Mouse (Mus musculus) testis, adult 2 months (tissue): ENCODE data around the gene P3h1.

ENCODE experiments used
- CTCF ChIP-seq: fragments of 200-500 bp; IDR thresholded peaks from 2 replicates; pipeline ENCODE4 v1.5.1; 2012; ENCODE audit warnings: low read depth, mild to moderate bottlenecking, inconsistent platforms, low read length, moderate library complexity; ENCODE audit not compliant: control insufficient read depth, insufficient read depth, insufficient replicate concordance
- POLR2A ChIP-seq: fragments of 200-500 bp; IDR thresholded peaks from 2 replicates; pipeline ENCODE4 v1.6.1; 2012; ENCODE audit warnings: low read depth, mild to moderate bottlenecking, inconsistent platforms, low read length, moderate library complexity; ENCODE audit not compliant: control insufficient read depth

DNA sequence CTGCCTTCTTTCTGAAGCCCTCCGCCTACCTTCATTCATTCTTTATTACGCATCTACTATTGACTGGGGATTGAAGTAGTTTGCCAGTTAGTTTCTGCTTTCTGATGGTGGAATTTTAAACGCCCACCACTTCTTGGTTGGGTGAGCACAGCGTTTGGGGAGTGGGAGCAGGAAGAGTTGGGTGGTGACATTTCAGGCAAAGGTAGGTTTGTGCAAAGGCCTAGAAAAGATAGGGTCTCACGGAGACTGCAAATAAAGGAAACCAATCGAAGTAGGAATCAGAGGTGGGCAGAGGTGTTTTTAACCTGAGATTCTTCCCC is 62.4 kb downstream of the P3h1 start:
- TF ChIP-seq CTCF (no peak), POLR2A (no peak)
